Mouse (Mus musculus) olfactory bulb, adult 2 months (tissue): ENCODE results near the gene Vipas39.

ENCODE experiments used
- CTCF ChIP-seq: fragments of 200-500 bp; IDR thresholded peaks from 2 replicates; pipeline ENCODE4 v1.5.1; 2012; ENCODE audit warnings: low read depth, mild to moderate bottlenecking, low read length, moderate library complexity; ENCODE audit not compliant: insufficient read depth
- POLR2A ChIP-seq: fragments of 200-500 bp; IDR thresholded peaks from 2 replicates; pipeline ENCODE4 v1.6.1; 2012; ENCODE audit warnings: mild to moderate bottlenecking, low read depth, low read length, moderate library complexity; ENCODE audit not compliant: insufficient read depth

GRCm38 (mm10) chr12:87265444-87265843 is 612 bp downstream of the Vipas39 start:
- TF ChIP-seq POLR2A (no peak), CTCF (no peak)
